Mouse (Mus musculus) neural tube, embryonic 14.5 days (tissue): ENCODE data around the gene Znhit3. TPM values are rescaled to one million over a fixed set of nuclear protein-coding genes. Genes with fewer than 3 reads are reported as not detected.
"Not testable (repeated sequence)": the region's sequence is repeated elsewhere in the genome, so short reads cannot be mapped to it uniquely, and the experiment has no call there.

Experiments used
- ATAC-seq: fragments of 200-750 bp; cut with Nextera tagmentation; 2 replicates; pipeline ENCODE4 v1.8.0; 2017; ENCODE audit warnings: low read depth, mild to moderate bottlenecking, moderate TSS enrichment, moderate library complexity
- H3K27ac ChIP-seq: fragments of 300-500 bp; sonication (generic); 2 replicates; pipeline ENCODE4 v1.5.1; 2014; ENCODE audit warnings: low read depth, mild to moderate bottlenecking, control low read depth, low read length, moderate library complexity, mixed read lengths
- H3K27me3 ChIP-seq: fragments of 300-500 bp; sonication (generic); 2 replicates; pipeline ENCODE4 v1.6.1; 2014; ENCODE audit warnings: low read length; ENCODE audit not compliant: control insufficient read depth, insufficient read depth
- H3K36me3 ChIP-seq: fragments of 300-500 bp; sonication (generic); 2 replicates; pipeline ENCODE4 v1.6.1; 2014; ENCODE audit warnings: low read length, mixed read lengths; ENCODE audit not compliant: control insufficient read depth, insufficient read depth
- H3K4me1 ChIP-seq: fragments of 300-500 bp; sonication (generic); 2 replicates; pipeline ENCODE4 v1.6.1; 2014; ENCODE audit warnings: low read length; ENCODE audit not compliant: control insufficient read depth, insufficient read depth
- H3K4me2 ChIP-seq: fragments of 300-500 bp; sonication (generic); 2 replicates; pipeline ENCODE4 v1.6.1; 2014; ENCODE audit warnings: mild to moderate bottlenecking, low read depth, low read length, control low read depth
- H3K4me3 ChIP-seq: fragments of 300-500 bp; sonication (generic); 2 replicates; pipeline ENCODE4 v1.5.1; 2014; ENCODE audit warnings: low read depth, low read length, control low read depth, mixed read lengths
- H3K9ac ChIP-seq: fragments of 300-500 bp; sonication (generic); replicated peaks from 2 replicates; pipeline ENCODE4 v1.6.1; 2014; ENCODE audit warnings: low read depth, mild to moderate bottlenecking, control low read depth, low read length, mixed read lengths
- H3K9me3 ChIP-seq: fragments of 300-500 bp; sonication (generic); 2 replicates; pipeline ENCODE4 v1.6.1; 2016; ENCODE audit warnings: low read length; ENCODE audit not compliant: control insufficient read depth
- WGBS: fragments of 180-500 bp; shearing (Covaris S2); extraction: QIAGEN DNeasy Blood & Tissue Kit; methylation state at CpG from one replicate; pipeline ENCODE4 v1.1.7; 2014; 5-methylcytosine and 5-hydroxymethylcytosine counted together
- polyA plus RNA-seq: library from polyadenylated mRNA; unstranded; fragments of >200 nt; fragmentation: Nextera tagmentation; extraction: Ambion mirVana; gene quantifications from 2 replicates; pipeline ENCODE4 v1.2.1, GENCODE M21; 2014

The Znhit3 gene
- polyA plus RNA-seq, 1 experiment from 2014 or later = 86.2 TPM

GRCm38 (mm10) chr11:84876020-84876419 is 40.1 kb downstream of the Znhit3 start:
- WGBS = no CpG with 5 or more reads among the region's 1 CpGs
- H3K9ac ChIP-seq, H3K36me3 ChIP-seq, H3K4me3 ChIP-seq, H3K27me3 ChIP-seq, H3K27ac ChIP-seq, ATAC-seq, H3K4me2 ChIP-seq, H3K9me3 ChIP-seq: not testable (repeated sequence)
- peaks cover 14% of the 10 kb centered on the region for H3K4me1 ChIP-seq

GRCm38 (mm10) chr11:84873042-84873833 is 42.9 kb downstream of the Znhit3 start:
- no peak overlapping the region for H3K4me2 ChIP-seq
- H3K4me1 ChIP-seq = peaks cover 11% of the 10 kb centered on the region
- ATAC-seq = no peak
- no peak overlapping the region for H3K4me3 ChIP-seq
- 77% methylated on average over 1 of the region's 1 CpGs for WGBS
- H3K27me3 ChIP-seq = no peaks in the 10 kb centered on the region
- no peak overlapping the region for H3K9ac ChIP-seq
- no peaks in the 10 kb centered on the region for H3K9me3 ChIP-seq
- no peaks in the 10 kb centered on the region for H3K36me3 ChIP-seq
- H3K27ac ChIP-seq = no peak overlapping the region

- no peaks in the 10 kb centered on the region for H3K9me3 ChIP-seq
- peaks cover 17% of the 10 kb centered on the region for H3K4me1 ChIP-seq
- peak overlapping the region; percentile 99 for H3K27ac ChIP-seq
- peak overlapping the region; percentile 90 for H3K4me3 ChIP-seq
- ATAC-seq = no peak
- no peaks in the 10 kb centered on the region for H3K36me3 ChIP-seq
- H3K4me2 ChIP-seq = peak overlapping the region; percentile 84
- WGBS = 71% methylated on average over 4 of the region's 4 CpGs
- H3K27me3 ChIP-seq = no peaks in the 10 kb centered on the region
- peak overlapping the region; percentile 92 for H3K9ac ChIP-seq
Observed at GRCm38 (mm10) chr11:84871548-84872069, 44.6 kb downstream of the Znhit3 start.

GRCm38 (mm10) chr11:84871046-84871445 is 45.1 kb downstream of the Znhit3 start:
- 3% methylated on average over 10 of the region's 10 CpGs for WGBS
- ATAC-seq = peak; percentile 55

GRCm38 (mm10) chr11:84870337-84871043 is 45.7 kb downstream of the Znhit3 start, which contains the start of gene Ggnbp2:
Gene Ggnbp2, minus strand, starts transcription at chr11:84870817.
- under 1% methylated on average over 39 of the region's 62 CpGs for WGBS
- Histone ChIP-seq H3K27ac (peak within 1 kb of the TSS; percentile 99), H3K4me2 (peak within 1 kb of the TSS; percentile 91), H3K9me3 (no peaks in the 10 kb centered on the region), H3K4me3 (peak within 1 kb of the TSS; percentile 90), H3K27me3 (no peaks in the 10 kb centered on the region), H3K4me1 (peaks cover 17% of the 10 kb centered on the region), H3K36me3 (no peaks in the 10 kb centered on the region), H3K9ac (peak within 1 kb of the TSS; percentile 92)
- ATAC-seq = peak; percentile 89

More at GRCm38 (mm10) chr11:84871046-84871445, 45.1 kb downstream of the Znhit3 start:
- Histone ChIP-seq H3K27ac (peak overlapping the region; percentile 99), H3K4me3 (peak overlapping the region; percentile 90), H3K4me2 (peak overlapping the region; percentile 84), H3K9ac (peak overlapping the region; percentile 92), H3K9me3 (no peaks in the 10 kb centered on the region), H3K4me1 (peaks cover 17% of the 10 kb centered on the region), H3K36me3 (no peaks in the 10 kb centered on the region), H3K27me3 (no peaks in the 10 kb centered on the region)

- Histone ChIP-seq H3K9me3 (no peaks in the 10 kb centered on the region), H3K27ac (peak overlapping the region; percentile 91), H3K4me1 (peaks cover 17% of the 10 kb centered on the region), H3K4me3 (peak overlapping the region; percentile 90), H3K27me3 (no peaks in the 10 kb centered on the region), H3K36me3 (no peaks in the 10 kb centered on the region), H3K9ac (peak overlapping the region; percentile 88), H3K4me2 (peak overlapping the region; percentile 91)
- under 1% methylated on average over 56 of the region's 61 CpGs for WGBS
- peak; percentile 89 for ATAC-seq
Observed at GRCm38 (mm10) chr11:84869537-84870232, 46.5 kb downstream of the Znhit3 start.

- WGBS = 20% methylated on average over 7 of the region's 7 CpGs
- no peak for ATAC-seq
Observed at GRCm38 (mm10) chr11:84868786-84869259, 47.3 kb downstream of the Znhit3 start.

GRCm38 (mm10) chr11:84867586-84867985 is 48.6 kb downstream of the Znhit3 start:
- no peaks in the 10 kb centered on the region for H3K36me3 ChIP-seq
- no peak for ATAC-seq
- H3K4me3 ChIP-seq = no peak overlapping the region
- WGBS = 92% methylated on average over 2 of the region's 2 CpGs
- no peak overlapping the region for H3K27ac ChIP-seq
- no peaks in the 10 kb centered on the region for H3K27me3 ChIP-seq
- H3K9me3 ChIP-seq = no peaks in the 10 kb centered on the region
- H3K4me1 ChIP-seq = peaks cover 17% of the 10 kb centered on the region
- H3K4me2 ChIP-seq = no peak overlapping the region
- H3K9ac ChIP-seq = no peak overlapping the region

More at GRCm38 (mm10) chr11:84868786-84869259, 47.3 kb downstream of the Znhit3 start:
- peak overlapping the region; percentile 91; the same call in 1 of the 2 replicates for H3K27ac ChIP-seq
- H3K4me2 ChIP-seq = peak overlapping the region; percentile 91
- peak overlapping the region; percentile 90 for H3K4me3 ChIP-seq
- H3K36me3 ChIP-seq = no peaks in the 10 kb centered on the region
- peak overlapping the region; percentile 88 for H3K9ac ChIP-seq
- peaks cover 17% of the 10 kb centered on the region for H3K4me1 ChIP-seq
- no peaks in the 10 kb centered on the region for H3K9me3 ChIP-seq
- no peaks in the 10 kb centered on the region for H3K27me3 ChIP-seq
